Mouse (Mus musculus) right cerebral cortex, postnatal 10 days (tissue): ENCODE results near the gene Dis3l2.

Experiments
- DNase-seq, 2 experiments: peaks; one replicate each; pipeline ENCODE4 v3.0.0; 2021; ENCODE audit warnings: low spot score in 2 of 2

The Dis3l2 gene

GRCm38 (mm10) chr1:87010629-87011330 is 307.2 kb downstream of the Dis3l2 start:
- peak in 1 of 2 experiments; percentile 43 for DNase-seq

GRCm38 (mm10) chr1:87011718-87012117 is 308.1 kb downstream of the Dis3l2 start:
- DNase-seq = no peak

- no peak for DNase-seq
Observed at GRCm38 (mm10) chr1:87012606-87013005, 309.0 kb downstream of the Dis3l2 start.

- DNase-seq = no peak
Observed at GRCm38 (mm10) chr1:87020714-87021113, 317.1 kb downstream of the Dis3l2 start.

GRCm38 (mm10) chr1:87021584-87021983 is 318.0 kb downstream of the Dis3l2 start:
- no peak for DNase-seq

- no peak for DNase-seq
Observed at GRCm38 (mm10) chr1:87023291-87024170, 319.9 kb downstream of the Dis3l2 start.

GRCm38 (mm10) chr1:87025021-87025420 is 321.4 kb downstream of the Dis3l2 start:
- no peak for DNase-seq

- DNase-seq = no peak
Observed at GRCm38 (mm10) chr1:87028786-87029185, 325.2 kb downstream of the Dis3l2 start.

GRCm38 (mm10) chr1:87030652-87031051 is 327.0 kb downstream of the Dis3l2 start:
- no peak for DNase-seq

GRCm38 (mm10) chr1:87032466-87032865 is 328.9 kb downstream of the Dis3l2 start:
- DNase-seq = no peak

- peak in 1 of 2 experiments; percentile 42 for DNase-seq
Observed at GRCm38 (mm10) chr1:87035532-87036161, 332.0 kb downstream of the Dis3l2 start.

GRCm38 (mm10) chr1:87036334-87036733 is 332.7 kb downstream of the Dis3l2 start:
- DNase-seq = no peak

- no peak for DNase-seq
Observed at GRCm38 (mm10) chr1:87038477-87039070, 335.0 kb downstream of the Dis3l2 start.

- peak; percentile 57 to 81 for DNase-seq
Observed at GRCm38 (mm10) chr1:87041119-87041518, 337.5 kb downstream of the Dis3l2 start.

GRCm38 (mm10) chr1:87041814-87042438 is 338.3 kb downstream of the Dis3l2 start:
- DNase-seq = peak; percentile 80 to 89

- no peak for DNase-seq
Observed at GRCm38 (mm10) chr1:87050072-87050471, 346.5 kb downstream of the Dis3l2 start.

GRCm38 (mm10) chr1:87050700-87051099 is 347.1 kb downstream of the Dis3l2 start:
- no peak for DNase-seq

- no peak for DNase-seq
Observed at GRCm38 (mm10) chr1:87051369-87051768, 347.8 kb downstream of the Dis3l2 start.

- no peak for DNase-seq
Observed at GRCm38 (mm10) chr1:87057075-87057474, 353.5 kb downstream of the Dis3l2 start.

- DNase-seq = no peak
Observed at GRCm38 (mm10) chr1:87059042-87059665, 355.5 kb downstream of the Dis3l2 start.

GRCm38 (mm10) chr1:87060913-87061312 is 357.3 kb downstream of the Dis3l2 start:
- no peak for DNase-seq
